Mouse (Mus musculus): ENCODE data around the gene Scp2. TPM values are rescaled to one million over a fixed set of nuclear protein-coding genes. Genes with fewer than 3 reads are reported as not detected.

Scp2 gene
- polyA plus RNA-seq, 1 experiment from 2014 or later = 233 TPM

- peaks cover 5% of the 10 kb centered on the region; the same call in 1 of the 2 replicates for H3K4me1 ChIP-seq (ENCODE audit: control insufficient read depth, insufficient read depth, low read length)
- H3K9me3 ChIP-seq (ENCODE audit: control insufficient read depth, low read length) = no peaks in the 10 kb centered on the region
- H3K4me2 ChIP-seq = no peak overlapping the region
- no peak overlapping the region for H3K4me3 ChIP-seq (ENCODE audit: low read depth, low read length)
- H3K36me3 ChIP-seq (ENCODE audit: control insufficient read depth, insufficient read depth, low read length) = no peaks in the 10 kb centered on the region
- H3K27me3 ChIP-seq (ENCODE audit: control insufficient read depth, insufficient read depth, low read length) = peaks cover 36% of the 10 kb centered on the region
- no peak overlapping the region for H3K9ac ChIP-seq (ENCODE audit: low read length)
- DNase-seq (ENCODE audit: low spot score, missing footprints) = no peak
- 84% methylated on average over 8 of the region's 8 CpGs for WGBS
- ATAC-seq (ENCODE audit: low FRiP score) = no peak
- no peak overlapping the region for H3K27ac ChIP-seq (ENCODE audit: low read depth, low read length)
Observed at GRCm38 (mm10) chr4:108033041-108033764, 111.6 kb downstream of the Scp2 start.

DNA sequence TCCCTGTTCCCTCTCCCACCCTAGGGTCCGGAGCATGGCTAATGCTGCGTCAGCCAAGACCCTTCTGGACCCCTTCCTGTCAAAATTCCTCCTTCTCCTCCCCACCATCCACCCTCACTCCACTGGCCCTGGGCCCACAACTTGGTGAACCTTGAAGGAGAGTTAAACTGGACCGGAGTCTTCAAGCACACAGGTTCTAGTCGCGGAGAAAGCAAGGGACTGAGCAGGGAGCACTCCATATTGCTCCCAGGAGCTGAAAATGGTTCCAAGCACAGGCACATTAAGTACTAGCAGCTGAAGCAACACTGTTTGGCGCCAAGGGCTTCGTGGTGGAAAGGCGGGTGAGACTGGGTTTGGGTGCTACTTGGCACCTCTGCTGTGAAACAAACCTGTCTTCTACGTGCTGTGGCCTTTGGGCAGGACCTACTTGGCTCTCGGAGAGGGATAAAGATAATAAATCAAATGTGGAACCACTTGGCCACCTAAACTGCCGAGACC, 112.4 kb downstream of the Scp2 start:
- no peaks in the 10 kb centered on the region for H3K9me3 ChIP-seq (ENCODE audit: control insufficient read depth, low read length)
- no peaks in the 10 kb centered on the region for H3K36me3 ChIP-seq (ENCODE audit: control insufficient read depth, insufficient read depth, low read length)
- H3K4me1 ChIP-seq (ENCODE audit: control insufficient read depth, insufficient read depth, low read length) = peaks cover 5% of the 10 kb centered on the region; the same call in 1 of the 2 replicates
- WGBS = 44% methylated on average over 11 of the region's 11 CpGs
- no peak overlapping the region for H3K27ac ChIP-seq (ENCODE audit: low read depth, low read length)
- DNase-seq (ENCODE audit: low spot score, missing footprints) = peak; percentile 89
- peak overlapping the region; percentile 98 for H3K4me2 ChIP-seq
- peak overlapping the region; percentile 54 for H3K4me3 ChIP-seq (ENCODE audit: low read depth, low read length)
- peaks cover 36% of the 10 kb centered on the region for H3K27me3 ChIP-seq (ENCODE audit: control insufficient read depth, insufficient read depth, low read length)
- H3K9ac ChIP-seq (ENCODE audit: low read length) = no peak overlapping the region
- no peak for ATAC-seq (ENCODE audit: low FRiP score)

DNA sequence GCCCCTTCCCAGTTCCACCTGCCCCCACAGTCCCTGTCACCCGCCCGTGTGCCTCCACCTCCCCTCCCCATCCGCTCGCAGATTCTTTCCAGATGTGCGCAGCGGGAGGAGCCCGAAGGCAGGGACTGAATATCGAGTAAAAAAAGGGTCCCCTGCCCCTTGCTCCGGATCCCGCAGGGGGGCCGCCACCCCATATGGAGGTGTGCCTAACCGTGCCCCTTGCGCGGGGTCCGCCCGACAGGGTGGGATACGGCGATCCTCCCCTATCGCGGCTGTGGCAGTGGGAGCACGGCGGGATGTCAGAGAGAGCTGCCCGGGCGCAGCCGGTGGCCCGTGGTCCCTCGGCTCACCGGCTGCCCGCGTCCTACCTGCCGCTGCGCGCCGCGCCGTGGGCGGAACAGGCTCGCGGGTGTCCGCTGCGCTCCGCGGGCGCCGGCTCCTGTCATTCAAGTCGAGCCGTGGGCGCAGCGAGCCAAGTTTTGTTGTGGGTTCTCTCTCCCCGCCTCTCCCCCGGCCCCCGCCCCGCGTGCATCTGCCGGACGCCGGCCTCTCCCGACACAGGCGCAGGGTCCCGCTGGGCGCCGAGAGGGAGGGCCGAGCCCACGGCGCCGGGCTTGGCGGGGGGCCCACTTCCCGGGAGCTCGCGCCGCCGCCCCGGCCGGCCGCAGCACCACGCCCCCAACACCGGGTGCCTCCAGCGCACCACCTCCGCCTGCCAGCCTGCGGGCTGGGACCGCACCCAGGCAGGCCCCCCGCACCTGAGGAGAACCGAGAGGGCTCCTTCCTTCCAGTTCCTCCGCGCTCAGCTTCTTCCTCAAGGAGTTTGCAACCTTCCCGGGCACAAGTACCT, 113.1 kb downstream of the Scp2 start:
- H3K9ac ChIP-seq (ENCODE audit: low read length) = peak overlapping the region; percentile 42; the same call in 1 of the 2 replicates
- H3K27ac ChIP-seq (ENCODE audit: low read depth, low read length) = no peak overlapping the region
- peak; percentile 22; the same call in 1 of the 2 replicates for ATAC-seq (ENCODE audit: low FRiP score)
- H3K27me3 ChIP-seq (ENCODE audit: control insufficient read depth, insufficient read depth, low read length) = peaks cover 36% of the 10 kb centered on the region
- no peaks in the 10 kb centered on the region for H3K9me3 ChIP-seq (ENCODE audit: control insufficient read depth, low read length)
- WGBS = under 1% methylated on average over 68 of the region's 86 CpGs
- H3K4me3 ChIP-seq (ENCODE audit: low read depth, low read length) = peak overlapping the region; percentile 54
- H3K36me3 ChIP-seq (ENCODE audit: control insufficient read depth, insufficient read depth, low read length) = no peaks in the 10 kb centered on the region
- DNase-seq (ENCODE audit: low spot score, missing footprints) = no peak
- H3K4me2 ChIP-seq = peak overlapping the region; percentile 98
- H3K4me1 ChIP-seq (ENCODE audit: control insufficient read depth, insufficient read depth, low read length) = peaks cover 5% of the 10 kb centered on the region; the same call in 1 of the 2 replicates

GRCm38 (mm10) chr4:108030888-108031501, 113.8 kb downstream of the Scp2 start:
- H3K9ac ChIP-seq (ENCODE audit: low read length) = peak overlapping the region; percentile 42; the same call in 1 of the 2 replicates

GRCm38 (mm10) chr4:108026193-108026592, 118.6 kb downstream of the Scp2 start:
- Histone ChIP-seq H3K36me3 (ENCODE audit: control insufficient read depth, insufficient read depth, low read length) (no peaks in the 10 kb centered on the region), H3K4me1 (ENCODE audit: control insufficient read depth, insufficient read depth, low read length) (peaks cover 4% of the 10 kb centered on the region), H3K4me2 (no peak overlapping the region), H3K27ac (ENCODE audit: low read depth, low read length) (no peak overlapping the region), H3K9ac (ENCODE audit: low read length) (no peak overlapping the region), H3K4me3 (ENCODE audit: low read depth, low read length) (no peak overlapping the region), H3K27me3 (ENCODE audit: control insufficient read depth, insufficient read depth, low read length) (peaks cover 15% of the 10 kb centered on the region), H3K9me3 (ENCODE audit: control insufficient read depth, low read length) (no peaks in the 10 kb centered on the region)
- DNase-seq (ENCODE audit: low spot score, missing footprints) (no peak), ATAC-seq (ENCODE audit: low FRiP score) (0 out of 2 replicates have a peak, but pooled peaks have one; percentile 22)
- WGBS = 37% methylated on average over 3 of the region's 3 CpGs

More at GRCm38 (mm10) chr4:108030888-108031501, 113.8 kb downstream of the Scp2 start:
- H3K4me3 ChIP-seq (ENCODE audit: low read depth, low read length) = peak overlapping the region; percentile 54
- H3K4me1 ChIP-seq (ENCODE audit: control insufficient read depth, insufficient read depth, low read length) = peaks cover 5% of the 10 kb centered on the region; the same call in 1 of the 2 replicates
- H3K9me3 ChIP-seq (ENCODE audit: control insufficient read depth, low read length) = no peaks in the 10 kb centered on the region
- 3% methylated on average over 22 of the region's 22 CpGs for WGBS
- no peak for ATAC-seq (ENCODE audit: low FRiP score)
- H3K27ac ChIP-seq (ENCODE audit: low read depth, low read length) = no peak overlapping the region
- H3K27me3 ChIP-seq (ENCODE audit: control insufficient read depth, insufficient read depth, low read length) = peaks cover 36% of the 10 kb centered on the region
- H3K36me3 ChIP-seq (ENCODE audit: control insufficient read depth, insufficient read depth, low read length) = no peaks in the 10 kb centered on the region
- peak; percentile 90 for DNase-seq (ENCODE audit: low spot score, missing footprints)
- H3K4me2 ChIP-seq = peak overlapping the region; percentile 98

DNA sequence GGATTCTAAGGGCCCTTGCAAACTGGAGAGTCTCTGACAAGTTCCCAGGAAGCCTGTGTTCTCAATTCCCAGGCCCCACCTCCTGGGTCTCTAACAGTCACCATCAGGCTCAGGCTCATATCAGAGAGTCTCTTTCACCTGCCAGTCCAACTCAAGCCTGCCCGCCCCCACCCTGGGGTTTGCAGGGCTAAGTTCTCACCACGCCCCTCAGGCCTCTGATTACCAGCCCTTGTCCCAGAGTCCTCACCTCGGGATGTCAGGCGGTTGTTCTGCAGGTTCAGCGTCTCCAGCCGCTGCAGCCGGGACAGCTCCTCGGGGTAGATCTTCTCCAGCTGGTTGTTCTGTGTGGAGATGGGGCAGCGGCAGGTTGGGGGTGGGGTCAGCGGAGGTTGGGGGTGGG, 119.5 kb downstream of the Scp2 start:
- peak overlapping the region; percentile 6; the same call in 1 of the 2 replicates for H3K4me2 ChIP-seq
- WGBS = 2% methylated on average over 10 of the region's 10 CpGs
- ATAC-seq (ENCODE audit: low FRiP score) = 0 out of 2 replicates have a peak, but pooled peaks have one; percentile 33
- 0 out of 2 replicates have a peak overlapping the region, but pooled peaks have one; percentile 28 for H3K9ac ChIP-seq (ENCODE audit: low read length)
- no peak overlapping the region for H3K4me3 ChIP-seq (ENCODE audit: low read depth, low read length)
- peaks cover 3% of the 10 kb centered on the region; the same call in 1 of the 2 replicates for H3K4me1 ChIP-seq (ENCODE audit: control insufficient read depth, insufficient read depth, low read length)
- no peaks in the 10 kb centered on the region for H3K9me3 ChIP-seq (ENCODE audit: control insufficient read depth, low read length)
- no peak overlapping the region for H3K27ac ChIP-seq (ENCODE audit: low read depth, low read length)
- peaks cover 6% of the 10 kb centered on the region; the same call in 1 of the 2 replicates for H3K27me3 ChIP-seq (ENCODE audit: control insufficient read depth, insufficient read depth, low read length)
- no peak for DNase-seq (ENCODE audit: low spot score, missing footprints)
- no peaks in the 10 kb centered on the region for H3K36me3 ChIP-seq (ENCODE audit: control insufficient read depth, insufficient read depth, low read length)

DNA sequence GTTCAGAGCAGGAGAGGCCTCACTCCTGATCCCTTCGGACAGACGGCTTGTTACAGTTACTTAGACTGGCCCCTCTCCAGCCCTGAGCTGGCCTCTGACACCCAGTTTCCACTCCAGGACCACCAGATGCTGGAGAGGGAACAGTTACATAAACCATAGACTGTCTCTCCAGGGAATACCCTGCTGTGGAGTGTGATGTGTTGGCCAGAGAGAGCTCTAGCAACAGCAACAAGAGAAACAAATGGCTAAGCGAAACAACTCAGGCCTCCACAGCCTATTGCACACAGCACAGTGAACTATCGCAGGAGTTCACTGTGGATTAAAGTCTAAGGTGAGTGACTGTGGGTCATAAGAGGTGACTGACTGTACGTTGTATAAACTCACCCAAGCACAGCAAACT, 120.2 kb downstream of the Scp2 start:
- Histone ChIP-seq H3K27me3 (ENCODE audit: control insufficient read depth, insufficient read depth, low read length) (no peaks in the 10 kb centered on the region), H3K4me1 (ENCODE audit: control insufficient read depth, insufficient read depth, low read length) (peaks cover 3% of the 10 kb centered on the region; the same call in 1 of the 2 replicates), H3K4me2 (no peak overlapping the region), H3K9ac (ENCODE audit: low read length) (no peak overlapping the region), H3K4me3 (ENCODE audit: low read depth, low read length) (no peak overlapping the region), H3K9me3 (ENCODE audit: control insufficient read depth, low read length) (no peaks in the 10 kb centered on the region), H3K27ac (ENCODE audit: low read depth, low read length) (no peak overlapping the region), H3K36me3 (ENCODE audit: control insufficient read depth, insufficient read depth, low read length) (no peaks in the 10 kb centered on the region)
- ATAC-seq (ENCODE audit: low FRiP score) = no peak
- no peak for DNase-seq (ENCODE audit: low spot score, missing footprints)
- WGBS = 68% methylated on average over 5 of the region's 5 CpGs

DNA sequence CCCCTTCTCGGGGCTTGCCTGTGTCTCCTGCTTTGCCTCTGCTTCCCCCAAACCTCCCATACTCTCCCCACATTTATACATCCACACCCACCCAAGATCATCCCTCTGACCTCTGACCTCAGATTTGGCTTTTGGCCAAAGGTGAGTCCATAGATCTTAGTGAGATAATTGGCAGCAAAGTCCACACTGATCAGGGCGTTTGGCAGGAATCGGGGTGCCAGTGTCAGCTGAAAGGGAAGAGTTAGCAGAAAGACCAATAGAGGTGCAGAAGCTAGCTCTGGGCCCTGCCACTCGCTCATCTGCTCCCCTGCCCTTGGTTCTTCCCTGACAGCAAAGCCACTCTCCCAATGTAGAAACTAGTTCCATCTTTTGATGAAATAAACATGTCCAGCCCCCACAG, 121.6 kb downstream of the Scp2 start:
- DNase-seq (ENCODE audit: low spot score, missing footprints) (no peak), ATAC-seq (ENCODE audit: low FRiP score) (no peak)
- no peaks in the 10 kb centered on the region for H3K27me3 ChIP-seq (ENCODE audit: control insufficient read depth, insufficient read depth, low read length)
- no peaks in the 10 kb centered on the region for H3K9me3 ChIP-seq (ENCODE audit: control insufficient read depth, low read length)
- no peak overlapping the region for H3K9ac ChIP-seq (ENCODE audit: low read length)
- H3K4me1 ChIP-seq (ENCODE audit: control insufficient read depth, insufficient read depth, low read length) = peaks cover 3% of the 10 kb centered on the region
- WGBS = 78% methylated on average over 4 of the region's 4 CpGs
- no peak overlapping the region for H3K4me2 ChIP-seq
- H3K27ac ChIP-seq (ENCODE audit: low read depth, low read length) = no peak overlapping the region
- H3K36me3 ChIP-seq (ENCODE audit: control insufficient read depth, insufficient read depth, low read length) = no peaks in the 10 kb centered on the region
- no peak overlapping the region for H3K4me3 ChIP-seq (ENCODE audit: low read depth, low read length)

Measured in midbrain, embryonic 11.5 days (tissue).